Mouse (Mus musculus) CD4-positive naive resting alpha-beta T cell, adult 76 days (primary cell): ENCODE data around the gene Rnf144b. TPM values are rescaled to one million over a fixed set of nuclear protein-coding genes. Genes with fewer than 3 reads are reported as not detected.

Source experiments
- total RNA-seq: library from RNA; stranded (reverse); gene quantifications from one replicate; pipeline ENCODE4 v1.2.4, GENCODE M21; 2023

Rnf144b gene
- 1.3 TPM for total RNA-seq

GRCm38 (mm10) chr13:47122537-47123430, at the start of gene Rnf144b:
Gene Rnf144b, plus strand, starts transcription at chr13:47122656.

GRCm38 (mm10) chr13:47105711-47106579, 16.5 kb upstream of the Rnf144b start, which contains the start of gene Dek:
Gene Dek, minus strand, starts transcription at chr13:47106201.

Other genes with a start within 250 kb of the Rnf144b start
- 2.9 TPM for gene Kif13a, start 192.8 kb upstream of the Rnf144b start, total RNA-seq
- gene Nhlrc1, start 107.8 kb upstream of the Rnf144b start, total RNA-seq, result 1.9 TPM
- gene Kdm1b, start 79.2 kb upstream of the Rnf144b start, total RNA-seq, result 16.7 TPM
- gene Tpmt, start 77.9 kb upstream of the Rnf144b start, total RNA-seq, result 2.8 TPM
- 129 TPM for gene Dek, start 16.5 kb upstream of the Rnf144b start, total RNA-seq